Mouse (Mus musculus) embryonic stem cell, embryonic (primary cell): Measurements from ENCODE around the gene Stn1.

Experiments
- CTCF ChIA-PET, 4 experiments: fragments of 300-600 bp in 2 of 4; fragments of 350-600 bp in 2 of 4; sonication (Branson Sonifier 250); formaldehyde crosslinking; loops; one replicate each; lab custom pipeline; 2022; ENCODE audit warnings: inconsistent platforms in 2 of 4; lab: Charles Lee
- POLR2A ChIA-PET, 4 experiments: fragments of 300-600 bp in 2 of 4; fragments of 350-600 bp in 2 of 4; sonication (Branson Sonifier 250); formaldehyde crosslinking; loops; one replicate each; lab custom pipeline; 2022; ENCODE audit warnings: antibody characterized with exemption in 4 of 4, inconsistent platforms in 1 of 4; lab: Charles Lee

The Stn1 gene

GRCm38 (mm10) chr19:47473453-47473852, 63.9 kb downstream of the Stn1 start:
- POLR2A ChIA-PET = interaction anchor here in 1 of 4 experiments (0.7 to 1.6 kb wide), 4 partner anchors 25 to 211 kb away, joined by 3 to 4 read pairs (median 3); no protein-coding TSS in a partner anchor
- CTCF ChIA-PET = interaction anchor here in 2 of 4 experiments (0.7 to 2.3 kb wide), 2 partner anchors 15 to 24 kb away, joined by 8 to 11 read pairs; no protein-coding TSS in a partner anchor

DNA sequence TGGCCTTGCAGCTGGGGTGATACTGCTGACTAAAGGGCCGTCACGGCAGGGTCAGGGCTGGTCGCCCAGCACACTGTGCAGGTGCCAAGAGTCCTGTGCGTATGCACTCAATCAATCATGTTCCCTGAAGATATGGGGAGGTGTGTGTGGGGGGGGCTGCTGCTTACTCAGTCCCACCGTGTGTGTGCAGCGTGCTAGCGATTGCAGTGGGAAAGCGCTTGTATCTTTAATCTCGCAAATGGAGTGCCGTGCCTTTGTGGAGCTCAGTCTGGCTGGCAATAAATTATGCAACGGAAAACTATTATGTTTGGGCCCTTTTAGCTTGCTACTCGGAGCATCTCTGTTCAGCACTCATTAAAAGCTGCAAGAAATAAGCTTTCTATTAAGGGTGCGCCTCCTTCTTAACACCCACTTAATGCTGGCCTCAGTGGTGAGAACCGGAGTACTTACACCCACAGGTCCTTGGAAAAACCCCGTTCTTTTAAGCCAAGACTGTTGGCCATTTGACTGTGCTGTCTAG, 64.4 kb downstream of the Stn1 start:
- ChIA-PET POLR2A (interaction anchor here in 2 of 4 experiments (0.6 to 1.6 kb wide), 5 partner anchors 23 to 149 kb away, joined by 3 to 6 read pairs (median 3); no protein-coding TSS in a partner anchor), CTCF (interaction anchor here in 3 of 4 experiments (0.5 to 0.8 kb wide), 4 partner anchors 15 to 94 kb away, joined by 3 to 4 read pairs (median 4); no protein-coding TSS in a partner anchor)

- ChIA-PET POLR2A (interaction anchor here in 1 of 4 experiments (0.8 to 1.2 kb wide), 2 partner anchors 21 to 30 kb away, joined by 3 to 6 read pairs; no protein-coding TSS in a partner anchor), CTCF (interaction anchor here in 2 of 4 experiments (0.8 to 1.0 kb wide), 2 partner anchors 17 to 93 kb away, joined by 3 to 4 read pairs; no protein-coding TSS in a partner anchor)
These were observed 65.5 kb downstream of the Stn1 start for GRCm38 (mm10) chr19:47471808-47472207.

GRCm38 (mm10) chr19:47468750-47469149, 68.6 kb downstream of the Stn1 start:
- ChIA-PET CTCF (no interaction called here), POLR2A (no interaction called here)

- CTCF ChIA-PET = interaction anchor here in 1 of 4 experiments (1.2 kb wide), 1 partner anchor 110 kb away, joined by 5 read pairs; no protein-coding TSS in a partner anchor
- POLR2A ChIA-PET = interaction anchor here in 1 of 4 experiments (0.9 to 1.0 kb wide), 2 partner anchors 69 to 108 kb away, joined by 3 read pairs; no protein-coding TSS in a partner anchor
These were observed 70.5 kb downstream of the Stn1 start for GRCm38 (mm10) chr19:47466775-47467174.

DNA sequence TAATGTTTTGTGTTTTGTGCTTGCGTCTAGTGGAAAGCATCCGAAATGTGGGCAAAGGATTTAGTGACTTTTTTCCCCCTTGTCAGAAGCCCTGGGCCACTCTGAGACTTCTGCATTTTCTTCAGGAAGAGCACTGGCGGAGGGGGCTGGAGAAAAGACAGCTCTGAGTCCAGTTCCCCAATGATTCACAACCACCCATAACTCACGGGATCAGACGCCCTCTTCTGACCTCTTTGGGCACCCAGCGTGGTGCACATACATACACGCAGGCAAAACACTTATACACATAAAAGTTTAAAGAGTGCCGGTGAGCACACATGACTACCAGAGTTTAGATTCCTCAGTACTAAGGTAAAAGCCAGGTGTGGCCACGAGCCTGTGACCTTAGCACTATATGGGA, 71.8 kb downstream of the Stn1 start:
- POLR2A ChIA-PET = interaction anchor here in 3 of 4 experiments (0.8 to 2.0 kb wide), 15 partner anchors 15 to 202 kb away, joined by 3 to 7 read pairs (median 3); no protein-coding TSS in a partner anchor

DNA sequence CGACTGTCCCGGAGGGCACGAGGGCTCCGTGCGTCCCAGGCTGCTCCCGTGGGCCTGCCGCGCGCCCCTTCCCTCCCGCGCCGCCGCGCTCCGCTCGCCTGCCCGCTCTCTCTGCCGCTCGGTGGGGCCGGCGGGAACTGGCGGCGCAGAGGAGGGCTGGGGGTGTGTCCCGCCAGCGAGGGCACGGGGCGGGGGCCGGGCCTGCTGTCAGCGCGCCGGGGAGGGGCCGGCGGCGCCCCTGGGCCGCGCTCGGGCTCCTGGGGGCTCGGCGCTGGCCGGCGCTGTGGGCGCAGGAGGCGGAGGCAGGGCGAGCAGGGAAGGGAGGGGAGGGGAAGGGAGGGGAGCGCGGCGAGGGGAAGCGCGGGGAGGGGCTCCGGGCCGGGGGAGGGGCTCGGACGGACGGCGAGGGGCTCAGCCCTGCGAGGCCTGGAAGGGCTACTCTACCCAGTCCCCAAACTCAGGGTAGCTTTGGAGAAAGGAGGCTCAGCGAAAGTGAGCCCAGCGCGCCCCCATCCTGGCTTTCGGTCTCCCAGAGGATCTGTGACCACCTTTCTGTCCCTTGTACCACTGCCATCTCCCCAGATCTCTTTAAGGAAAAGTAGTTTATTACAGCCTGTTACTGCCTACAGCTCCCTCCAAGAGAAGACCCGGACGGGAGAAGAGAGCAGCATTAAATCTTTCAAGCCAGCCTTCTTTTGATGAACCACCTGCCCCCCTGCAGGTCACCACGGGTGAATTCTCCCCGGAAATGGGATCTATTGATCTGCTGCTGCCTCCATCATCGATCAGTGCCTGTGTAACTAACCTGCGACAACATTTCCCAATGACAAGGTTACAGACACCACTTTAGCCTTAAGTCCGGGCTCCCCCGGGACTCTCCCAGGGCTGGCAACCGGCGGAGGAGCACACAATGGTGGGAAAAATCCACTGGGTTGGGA, 72.7 kb downstream of the Stn1 start, which contains the start of gene Sh3pxd2a:
TSS of gene Sh3pxd2a (minus strand) at position 98 of the 938 bp plus-strand sequence.
- ChIA-PET CTCF (interaction anchor here (0.5 to 3.7 kb wide), 33 partner anchors 10 to 287 kb away, joined by 3 to 30 read pairs (median 4); no protein-coding TSS in a partner anchor), POLR2A (interaction anchor here (0.8 to 2.5 kb wide), 19 partner anchors 10 to 201 kb away, joined by 3 to 8 read pairs (median 4); no protein-coding TSS in a partner anchor)

More for the DNA sequence above, 71.8 kb downstream of the Stn1 start:
- CTCF ChIA-PET = interaction anchor here (0.5 to 3.7 kb wide), 31 partner anchors 9 to 287 kb away, joined by 3 to 30 read pairs (median 4); no protein-coding TSS in a partner anchor

GRCm38 (mm10) chr19:47463636-47464303, 73.5 kb downstream of the Stn1 start:
- CTCF ChIA-PET = interaction anchor here in 3 of 4 experiments (0.6 to 3.7 kb wide), 16 partner anchors 10 to 107 kb away, joined by 3 to 30 read pairs (median 5); no protein-coding TSS in a partner anchor
- POLR2A ChIA-PET = interaction anchor here in 3 of 4 experiments (0.7 to 2.5 kb wide), 9 partner anchors 10 to 109 kb away, joined by 3 to 8 read pairs (median 5); no protein-coding TSS in a partner anchor

- ChIA-PET POLR2A (interaction anchor here in 1 of 4 experiments (0.6 to 2.5 kb wide), 5 partner anchors 9 to 101 kb away, joined by 3 to 8 read pairs (median 6); no protein-coding TSS in a partner anchor), CTCF (interaction anchor here in 3 of 4 experiments (0.7 to 3.7 kb wide), 9 partner anchors 9 to 107 kb away, joined by 3 to 30 read pairs (median 4); no protein-coding TSS in a partner anchor)
These were observed 74.1 kb downstream of the Stn1 start for GRCm38 (mm10) chr19:47463206-47463605.

DNA sequence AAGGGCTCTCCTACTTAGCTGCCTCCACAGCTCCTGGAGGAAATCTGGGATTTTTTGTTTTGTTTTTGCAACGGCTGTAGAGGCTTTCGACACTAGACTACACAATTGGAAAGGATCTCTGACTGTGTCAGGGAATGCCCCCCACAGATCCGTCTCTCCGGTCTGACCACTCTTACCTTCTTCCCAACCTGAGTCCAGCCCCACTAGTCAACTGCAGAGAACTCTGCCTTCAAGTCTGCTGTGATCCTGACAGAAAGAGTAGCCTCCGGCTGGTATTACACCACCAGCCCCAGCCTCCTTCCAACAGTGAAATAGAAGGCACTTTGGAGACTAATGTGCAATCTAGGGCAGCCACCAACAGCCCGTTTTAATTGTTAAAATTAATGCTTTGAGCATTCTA, 74.6 kb downstream of the Stn1 start:
- ChIA-PET POLR2A (interaction anchor here in 1 of 4 experiments (0.6 to 2.5 kb wide), 5 partner anchors 11 to 100 kb away, joined by 3 to 8 read pairs (median 5); no protein-coding TSS in a partner anchor), CTCF (interaction anchor here in 2 of 4 experiments (1.1 to 3.7 kb wide), 6 partner anchors 9 to 106 kb away, joined by 3 to 30 read pairs (median 6); no protein-coding TSS in a partner anchor)

GRCm38 (mm10) chr19:47461838-47462237, 75.5 kb downstream of the Stn1 start:
- POLR2A ChIA-PET = interaction anchor here in 1 of 4 experiments (0.8 to 2.5 kb wide), 4 partner anchors 10 to 59 kb away, joined by 3 to 8 read pairs (median 4); no protein-coding TSS in a partner anchor

DNA sequence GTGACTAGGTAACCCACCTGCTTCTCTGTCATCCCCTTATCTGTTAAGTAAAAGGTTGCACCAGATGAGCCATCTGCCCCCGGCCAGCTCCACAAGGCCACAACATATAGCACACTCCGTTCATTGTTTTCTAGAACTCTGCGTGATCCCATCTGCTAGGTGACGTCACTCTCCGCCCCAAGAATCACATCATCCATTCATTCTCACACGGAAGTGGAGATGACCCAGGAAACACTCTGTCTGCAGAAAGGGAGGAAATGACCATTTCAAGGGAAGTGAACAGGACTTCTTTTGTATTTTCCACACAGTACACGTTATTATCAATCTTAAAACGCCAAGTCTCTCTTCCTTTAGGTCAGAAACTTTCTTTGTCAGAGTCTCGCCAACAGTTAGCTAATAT, 75.9 kb downstream of the Stn1 start:
- ChIA-PET CTCF (interaction anchor here in 3 of 4 experiments (0.6 to 1.2 kb wide), 9 partner anchors 11 to 190 kb away, joined by 3 to 5 read pairs (median 3); no protein-coding TSS in a partner anchor), POLR2A (interaction anchor here in 1 of 4 experiments (0.8 to 1.8 kb wide), 4 partner anchors 10 to 58 kb away, joined by 3 to 5 read pairs (median 3); no protein-coding TSS in a partner anchor)

More at GRCm38 (mm10) chr19:47461838-47462237, 75.5 kb downstream of the Stn1 start:
- CTCF ChIA-PET = interaction anchor here in 3 of 4 experiments (0.6 to 2.3 kb wide), 9 partner anchors 12 to 106 kb away, joined by 3 to 7 read pairs (median 4); no protein-coding TSS in a partner anchor

DNA sequence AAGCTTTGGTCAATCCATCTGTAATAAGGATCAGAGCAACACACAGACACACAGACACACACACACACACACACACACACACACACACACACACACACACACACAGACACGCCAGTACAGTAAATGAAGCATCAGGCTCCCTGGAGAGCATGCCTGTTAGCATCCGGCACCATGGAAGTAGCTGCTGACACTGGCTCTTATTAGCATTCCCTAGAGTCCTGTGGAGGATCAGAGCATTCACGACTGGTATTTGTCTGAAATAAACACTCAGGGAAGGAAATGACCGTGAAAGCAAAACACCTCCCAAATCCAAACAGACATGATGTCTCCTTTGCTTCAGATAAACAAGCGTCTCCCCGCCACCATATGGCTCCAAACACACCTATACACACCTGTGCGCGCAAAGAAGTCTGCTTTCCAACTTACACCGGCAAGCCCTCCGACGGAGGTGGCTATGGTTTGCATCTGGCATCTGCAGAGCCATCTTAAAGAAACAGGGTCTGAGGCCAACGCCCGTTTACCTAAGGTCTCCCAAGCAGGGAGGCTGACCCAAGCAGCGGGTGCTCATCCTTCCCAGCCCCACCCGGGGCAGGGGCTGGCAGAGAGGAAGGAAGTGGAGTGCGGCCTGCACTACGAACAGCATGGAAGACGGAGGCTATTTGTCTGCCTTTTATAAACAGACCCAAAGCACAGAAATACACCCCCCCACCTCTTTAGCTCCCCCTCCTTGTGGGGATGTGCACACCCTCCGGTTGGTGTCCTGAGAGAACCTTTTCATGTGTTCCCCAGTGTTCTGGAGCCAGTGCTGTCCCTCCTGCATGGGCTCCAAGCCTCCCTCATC, 77.0 kb downstream of the Stn1 start:
- ChIA-PET POLR2A (interaction anchor here in 3 of 4 experiments (0.6 to 1.7 kb wide), 4 partner anchors 8 to 130 kb away, joined by 3 read pairs; no protein-coding TSS in a partner anchor), CTCF (interaction anchor here in 3 of 4 experiments (0.6 to 1.3 kb wide), 6 partner anchors 10 to 104 kb away, joined by 3 to 7 read pairs (median 4); no protein-coding TSS in a partner anchor)

- ChIA-PET CTCF (interaction anchor here in 1 of 4 experiments (1.1 kb wide), 1 partner anchor 85 kb away, joined by 3 read pairs; no protein-coding TSS in a partner anchor), POLR2A (interaction anchor here in 1 of 4 experiments (0.6 kb wide), 1 partner anchor 26 kb away, joined by 3 read pairs; no protein-coding TSS in a partner anchor)
These were observed 78.1 kb downstream of the Stn1 start for GRCm38 (mm10) chr19:47459214-47459613.

DNA sequence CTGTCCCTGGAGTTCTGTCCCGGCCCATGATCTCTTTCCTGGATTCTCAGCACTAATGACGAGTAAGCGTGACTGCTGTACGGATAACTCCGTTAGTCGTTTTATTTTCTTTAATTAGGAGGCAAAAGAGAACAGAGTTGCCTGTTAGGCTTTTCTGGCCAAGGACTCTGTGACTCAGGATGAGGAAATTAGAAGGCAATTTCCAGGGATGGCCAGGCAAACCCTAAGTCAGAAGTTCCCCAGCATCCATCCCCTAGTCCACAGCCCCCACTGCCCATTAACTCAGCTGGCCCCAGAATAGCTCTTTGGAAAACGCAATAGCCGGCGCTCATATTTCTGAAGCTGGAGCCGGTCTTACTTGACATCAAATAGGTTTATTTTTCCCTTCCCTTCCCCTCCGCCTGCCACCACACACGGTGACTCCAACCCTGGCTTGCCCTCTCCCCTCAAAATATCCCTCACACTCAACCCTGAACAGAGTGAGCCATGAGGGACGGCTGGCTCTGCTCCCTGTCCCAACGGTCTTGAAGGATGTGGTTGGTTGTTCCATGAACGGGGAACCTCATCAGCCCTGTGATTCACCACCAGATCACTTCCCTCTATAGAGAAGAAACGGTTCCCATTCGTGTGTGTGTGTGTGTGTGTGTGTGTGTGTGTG, 78.7 kb downstream of the Stn1 start:
- ChIA-PET POLR2A (interaction anchor here in 2 of 4 experiments (0.6 to 1.0 kb wide), 2 partner anchors 23 to 27 kb away, joined by 3 read pairs; no protein-coding TSS in a partner anchor), CTCF (interaction anchor here in 1 of 4 experiments (1.1 kb wide), 1 partner anchor 84 kb away, joined by 3 read pairs; no protein-coding TSS in a partner anchor)
